Mouse (Mus musculus) ZHBTc4 (cell line): Measurements from ENCODE around the gene Cdh22.

ENCODE experiments used
- DNase-seq: peaks from one replicate; pipeline ENCODE4 v3.0.0-alpha.2; 2011; ENCODE audit warnings: low read depth, low spot score

Gene Cdh22

GRCm38 (mm10) chr2:165234613-165235291 lies at the start of gene Cdh22:
TSS of gene Cdh22 (minus strand) at chr2:165234853.
- peak; percentile 85 for DNase-seq

DNA sequence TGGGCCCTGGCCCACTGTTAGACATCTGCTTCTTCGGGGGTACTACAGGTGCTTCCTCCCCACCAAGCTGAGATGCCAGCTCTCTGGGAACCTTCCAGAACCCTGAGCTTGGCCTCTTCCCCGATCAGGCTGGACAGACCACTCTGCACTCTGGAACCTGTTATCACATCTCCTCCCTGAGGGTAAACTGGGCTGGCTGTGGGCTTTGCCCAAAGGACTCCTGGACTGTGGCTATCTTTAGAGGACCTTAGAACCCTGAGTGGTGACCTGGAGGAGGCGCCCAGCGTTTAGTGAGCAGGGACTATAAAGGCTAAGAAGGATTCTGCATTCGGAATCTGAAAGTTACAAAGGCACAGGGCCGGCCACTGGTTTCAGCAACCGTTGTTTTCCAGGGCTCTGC lies 49.7 kb upstream of the Cdh22 start:
- DNase-seq, result no peak

DNA sequence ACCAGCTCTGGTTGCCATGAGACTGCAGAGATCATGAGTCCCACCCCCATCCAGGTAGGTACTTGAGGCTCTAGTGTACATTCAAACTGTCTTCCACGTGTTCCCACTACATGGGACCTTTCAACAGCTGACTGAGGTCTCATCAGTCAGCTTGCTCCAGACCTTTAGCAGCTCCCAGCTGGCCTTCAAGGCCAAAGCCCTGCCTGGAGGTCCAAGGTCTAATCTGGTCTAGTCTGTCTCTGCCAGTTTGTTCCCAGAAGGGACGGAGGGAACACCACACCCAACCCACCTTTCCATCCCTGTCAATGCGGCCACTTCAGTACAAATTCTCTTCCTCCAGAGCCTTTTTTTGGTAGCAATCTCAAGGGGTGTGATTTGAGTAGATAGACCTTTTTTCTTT lies 49.0 kb upstream of the Cdh22 start:
- no peak for DNase-seq

DNA sequence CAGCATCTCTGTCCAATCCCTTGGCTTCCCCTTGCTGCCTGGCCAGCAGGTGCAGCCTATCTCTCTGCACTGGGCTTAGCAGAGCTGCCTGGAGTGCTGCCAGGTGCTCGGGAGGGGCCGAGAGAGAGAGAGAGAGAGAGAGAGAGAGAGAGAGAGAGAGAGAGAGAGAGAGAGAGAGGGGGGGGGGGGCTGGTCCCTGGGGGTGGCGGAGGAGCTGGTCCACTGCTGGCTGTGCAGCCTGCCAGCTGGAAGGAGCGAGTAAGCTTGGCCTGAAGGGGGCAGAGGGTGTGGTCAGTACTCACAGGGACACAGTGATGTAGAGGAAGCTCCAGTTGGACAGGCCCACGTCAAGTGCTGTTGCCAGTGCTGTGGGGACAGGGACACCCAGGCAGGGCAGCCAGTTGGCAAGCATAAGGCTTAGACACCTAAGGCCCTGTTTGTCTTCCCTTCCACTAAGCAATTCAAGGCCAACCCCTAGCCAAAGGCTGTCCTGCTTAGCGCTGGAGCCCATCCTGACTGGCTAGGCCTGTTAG lies 47.2 kb upstream of the Cdh22 start:
- no peak for DNase-seq

GRCm38 (mm10) chr2:165279351-165279750 lies 44.7 kb upstream of the Cdh22 start:
- DNase-seq, result no peak

GRCm38 (mm10) chr2:165277188-165277740 lies 42.6 kb upstream of the Cdh22 start:
- no peak for DNase-seq

DNA sequence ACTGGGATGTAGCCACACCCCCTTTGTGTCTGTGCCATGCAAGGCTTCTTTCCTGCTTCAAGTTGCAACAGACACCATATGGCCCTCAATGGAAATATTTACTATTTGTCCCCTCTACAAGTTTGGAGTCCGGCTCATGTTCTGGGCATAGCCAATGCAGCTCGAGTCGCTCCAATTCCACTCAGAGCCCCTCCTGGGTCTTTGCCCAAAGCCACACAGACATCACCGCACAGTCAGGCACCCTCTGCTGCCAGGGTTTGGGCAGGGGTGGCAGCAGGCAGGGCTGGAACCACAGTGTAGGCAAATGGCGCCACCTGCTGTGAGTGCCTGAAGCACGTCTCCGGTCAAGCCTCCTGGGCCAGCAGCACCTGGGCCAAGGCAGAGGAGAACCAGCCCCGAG lies 41.2 kb upstream of the Cdh22 start:
- DNase-seq, result peak; percentile 50

DNA sequence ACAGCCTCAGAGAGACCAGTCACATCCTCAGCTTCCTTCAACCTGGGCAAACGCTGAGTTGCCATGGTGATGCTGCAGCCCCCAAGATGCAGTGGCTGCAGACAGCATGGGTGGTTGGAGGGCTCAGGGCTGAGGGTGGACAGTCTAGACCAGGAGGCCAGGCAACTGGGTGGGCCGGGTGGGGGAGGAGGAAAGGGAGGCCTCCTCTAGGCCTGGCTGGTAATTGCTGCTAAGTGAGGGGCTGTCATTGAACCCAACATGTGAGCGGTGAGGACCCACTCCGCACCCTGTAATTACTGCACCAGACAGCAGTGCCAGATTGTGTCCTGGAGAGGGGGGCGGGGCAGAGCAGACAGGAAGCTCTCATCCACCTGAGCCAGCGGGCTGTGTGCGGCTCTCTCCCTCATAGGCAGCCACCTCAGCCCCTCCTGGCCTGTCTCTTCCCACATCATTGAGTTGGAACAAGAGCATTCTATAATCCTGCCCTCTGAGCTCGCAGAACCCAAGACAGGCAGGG lies 40.5 kb upstream of the Cdh22 start:
- peak; percentile 28 for DNase-seq

- DNase-seq, result no peak
These were observed 38.9 kb upstream of the Cdh22 start for GRCm38 (mm10) chr2:165273589-165273988.

DNA sequence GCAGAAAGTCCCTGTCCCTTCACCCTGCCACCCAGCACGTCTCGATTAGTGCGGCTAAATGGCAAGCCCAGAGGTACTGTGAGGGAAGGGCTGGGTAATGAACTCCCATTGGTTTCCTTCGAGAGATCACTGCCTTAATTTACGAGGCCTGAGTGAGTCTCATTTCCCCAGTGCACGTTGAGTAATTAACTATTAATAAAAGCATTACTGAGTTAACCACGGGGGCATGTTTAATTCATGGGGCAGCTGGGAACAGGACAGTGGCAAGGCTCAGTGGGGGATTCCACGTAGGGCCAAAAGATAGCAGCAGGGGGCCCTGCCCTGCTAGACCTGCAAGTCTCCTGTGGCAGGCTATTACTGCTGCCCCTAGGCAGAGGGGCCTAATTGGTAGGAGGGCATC lies 36.7 kb upstream of the Cdh22 start:
- no peak for DNase-seq

DNA sequence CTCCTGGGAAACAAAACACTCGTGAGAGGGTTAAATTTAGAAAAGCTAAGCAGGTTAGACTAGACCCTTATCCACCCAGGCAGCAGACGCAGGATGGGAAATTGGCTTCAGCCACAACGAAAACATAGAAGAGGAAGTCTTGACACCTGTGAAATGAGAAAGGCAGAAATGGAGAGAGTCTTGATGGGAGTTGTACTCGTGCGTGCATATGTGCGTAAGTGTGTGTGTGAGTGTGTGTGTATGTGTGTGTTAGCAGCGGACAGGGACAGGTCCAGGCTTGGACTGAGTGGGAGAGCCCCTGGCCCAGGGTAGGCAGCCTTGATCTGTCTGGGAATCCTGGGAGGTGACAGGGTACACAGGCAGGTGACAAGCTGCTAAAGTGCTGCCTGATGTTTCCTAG lies 36.2 kb upstream of the Cdh22 start:
- DNase-seq, result no peak

DNA sequence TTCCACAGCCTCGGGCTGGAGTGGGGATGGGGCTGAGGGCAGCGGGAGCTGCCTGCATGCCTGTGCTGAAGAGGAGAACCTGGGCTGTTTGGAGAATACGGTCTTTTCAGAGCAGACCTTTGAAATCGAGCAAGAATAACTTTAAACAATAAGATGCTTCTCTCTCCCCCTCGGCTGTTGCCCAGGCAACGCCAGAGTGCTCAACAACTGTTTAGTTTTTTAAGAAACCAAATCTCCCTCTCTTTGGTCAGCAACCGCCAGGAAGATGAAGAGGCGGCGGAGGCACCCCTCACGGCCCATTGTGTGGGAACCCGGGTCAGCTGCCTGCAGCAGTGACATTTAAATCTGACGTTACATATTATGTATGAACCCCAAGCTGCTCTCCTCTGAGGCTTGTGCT lies 32.1 kb upstream of the Cdh22 start:
- DNase-seq, result no peak

- DNase-seq, result no peak
These were observed 29.2 kb upstream of the Cdh22 start for GRCm38 (mm10) chr2:165263861-165264260.

- no peak for DNase-seq
These were observed 27.8 kb upstream of the Cdh22 start for GRCm38 (mm10) chr2:165262274-165262990.

GRCm38 (mm10) chr2:165259859-165260258 lies 25.2 kb upstream of the Cdh22 start:
- DNase-seq, result no peak

GRCm38 (mm10) chr2:165258321-165258720 lies 23.7 kb upstream of the Cdh22 start:
- no peak for DNase-seq

- DNase-seq, result no peak
These were observed 22.6 kb upstream of the Cdh22 start for GRCm38 (mm10) chr2:165257151-165257834.

DNA sequence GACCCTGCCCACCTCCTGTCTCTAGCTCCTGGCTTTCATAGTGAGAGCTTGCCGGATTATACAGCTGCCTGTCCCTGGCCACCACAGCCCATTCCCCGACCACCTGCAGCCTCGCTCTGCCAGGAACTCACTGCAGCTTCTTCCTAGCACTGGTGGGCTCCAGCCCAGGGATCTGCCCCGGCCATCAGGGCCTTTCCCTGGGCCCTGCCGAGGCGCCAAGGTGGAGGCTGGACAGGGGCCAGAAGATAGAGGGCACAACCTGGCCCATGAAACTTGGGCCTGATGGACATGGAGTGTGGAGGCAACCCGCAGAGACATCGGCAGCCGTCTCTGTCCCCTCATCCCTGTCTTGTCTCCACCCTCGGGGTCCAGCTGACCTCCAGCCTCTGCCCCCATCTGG lies 21.6 kb upstream of the Cdh22 start:
- DNase-seq, result no peak

GRCm38 (mm10) chr2:165253867-165254266 lies 19.2 kb upstream of the Cdh22 start:
- DNase-seq, result no peak

DNA sequence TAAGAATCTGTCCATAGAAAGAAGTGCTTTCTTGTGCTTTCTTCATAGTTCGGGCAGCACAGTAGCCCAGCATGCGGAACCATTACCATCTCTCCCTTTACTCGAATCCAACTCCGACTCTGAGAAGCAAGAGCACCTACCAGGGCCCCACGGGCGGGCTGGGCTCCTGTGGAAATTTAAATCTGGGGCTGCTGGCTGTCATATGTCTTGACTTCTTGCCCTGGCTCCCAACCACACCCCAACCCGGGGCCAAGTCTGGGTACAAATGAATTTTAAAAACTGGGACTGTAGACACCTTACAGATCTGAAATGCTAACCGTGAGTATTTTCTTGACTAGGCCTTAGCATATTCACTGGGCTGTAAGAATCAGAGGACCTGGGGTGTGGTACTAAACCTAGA lies 18.6 kb upstream of the Cdh22 start:
- DNase-seq, result no peak

GRCm38 (mm10) chr2:165252801-165253200 lies 18.1 kb upstream of the Cdh22 start:
- DNase-seq, result no peak

- DNase-seq, result no peak
These were observed 17.7 kb upstream of the Cdh22 start for GRCm38 (mm10) chr2:165252381-165252780.
